Mouse (Mus musculus) heart, embryonic 11.5 days (tissue): ENCODE measurements at regions not wholly inside any gene's neighbourhood (a gene's known extent, or its start where the extent isn't known, plus 50 kb on each side); places are given as distances from the start of the nearest gene placed in this dataset.

Experiments
- ATAC-seq: fragments of 200-750 bp; cut with Nextera tagmentation; replicated peaks from 2 replicates; pipeline ENCODE4 v1.8.0; 2017; ENCODE audit warnings: moderate library complexity; ENCODE audit not compliant: insufficient number of reproducible peaks, low FRiP score, low TSS enrichment
- H3K27ac ChIP-seq: fragments of 300-500 bp; sonication (generic); 2 replicates; pipeline ENCODE4 v1.5.1; 2014; ENCODE audit warnings: mild to moderate bottlenecking, low read depth, low read length
- H3K27me3 ChIP-seq: fragments of 300-500 bp; sonication (generic); 2 replicates; pipeline ENCODE4 v1.6.1; 2014; ENCODE audit warnings: mild to moderate bottlenecking, low read length, mixed read lengths; ENCODE audit not compliant: control insufficient read depth, insufficient read depth
- H3K36me3 ChIP-seq: fragments of 300-500 bp; sonication (generic); 2 replicates; pipeline ENCODE4 v1.6.1; 2014; ENCODE audit warnings: mild to moderate bottlenecking, low read length, moderate library complexity, mixed read lengths; ENCODE audit not compliant: control insufficient read depth, insufficient read depth
- H3K4me1 ChIP-seq: fragments of 300-500 bp; sonication (generic); 2 replicates; pipeline ENCODE4 v1.6.1; 2014; ENCODE audit warnings: low read length; ENCODE audit not compliant: control insufficient read depth, insufficient read depth
- H3K4me2 ChIP-seq: fragments of 300-500 bp; sonication (generic); 2 replicates; pipeline ENCODE4 v1.6.1; 2014; ENCODE audit warnings: mild to moderate bottlenecking, moderate library complexity
- H3K4me3 ChIP-seq: fragments of 300-500 bp; sonication (generic); 2 replicates; pipeline ENCODE4 v1.5.1; 2014; ENCODE audit warnings: low read depth, low read length
- H3K9ac ChIP-seq: fragments of 300-500 bp; sonication (generic); 2 replicates; pipeline ENCODE4 v1.6.1; 2014; ENCODE audit warnings: mild to moderate bottlenecking, low read depth, low read length, moderate library complexity
- H3K9me3 ChIP-seq: fragments of 300-500 bp; sonication (generic); replicated peaks from 2 replicates; pipeline ENCODE4 v1.6.1; 2016; ENCODE audit warnings: low read length; ENCODE audit not compliant: control insufficient read depth
- WGBS: fragments of 180-500 bp; shearing (Covaris S2); extraction: QIAGEN DNeasy Blood & Tissue Kit; methylation state at CpG from one replicate; pipeline ENCODE4 v1.1.7; 2014; ENCODE audit not compliant: insufficient replicate concordance; 5-methylcytosine and 5-hydroxymethylcytosine counted together

- no peaks in the 10 kb centered on the region for H3K27me3 ChIP-seq
- 61% methylated on average over 6 of the region's 6 CpGs for WGBS
These were observed 644.2 kb upstream of the Cdh5 start for GRCm38 (mm10) chr8:103457176-103457575.

GRCm38 (mm10) chr8:103463557-103463956, 637.9 kb upstream of the Cdh5 start:
- Histone ChIP-seq H3K4me2 (no peak overlapping the region), H3K27me3 (no peaks in the 10 kb centered on the region), H3K4me1 (no peaks in the 10 kb centered on the region), H3K36me3 (no peaks in the 10 kb centered on the region), H3K4me3 (no peak overlapping the region), H3K9ac (no peak overlapping the region), H3K27ac (no peak overlapping the region), H3K9me3 (no peaks in the 10 kb centered on the region)
- no peak for ATAC-seq
- 32% methylated on average over 4 of the region's 4 CpGs for WGBS

More at GRCm38 (mm10) chr8:103457176-103457575, 644.2 kb upstream of the Cdh5 start:
- Histone ChIP-seq H3K9me3 (no peaks in the 10 kb centered on the region), H3K27ac (no peak overlapping the region), H3K9ac (no peak overlapping the region), H3K36me3 (no peaks in the 10 kb centered on the region), H3K4me2 (no peak overlapping the region), H3K4me3 (no peak overlapping the region), H3K4me1 (no peaks in the 10 kb centered on the region)
- ATAC-seq, result no peak

- H3K9me3 ChIP-seq, result no peaks in the 10 kb centered on the region
- H3K4me2 ChIP-seq, result no peak overlapping the region
- H3K27ac ChIP-seq, result no peak overlapping the region
- no peak overlapping the region for H3K9ac ChIP-seq
- H3K36me3 ChIP-seq, result no peaks in the 10 kb centered on the region
- no peak for ATAC-seq
- 90% methylated on average over 2 of the region's 2 CpGs for WGBS
- no peak overlapping the region for H3K4me3 ChIP-seq
- H3K4me1 ChIP-seq, result no peaks in the 10 kb centered on the region
- no peaks in the 10 kb centered on the region for H3K27me3 ChIP-seq
These were observed 636.6 kb upstream of the Cdh5 start for GRCm38 (mm10) chr8:103464777-103465353.

GRCm38 (mm10) chr8:103467536-103468160, 633.8 kb upstream of the Cdh5 start:
- no peak overlapping the region for H3K4me2 ChIP-seq
- no peaks in the 10 kb centered on the region for H3K27me3 ChIP-seq
- H3K36me3 ChIP-seq, result no peaks in the 10 kb centered on the region
- H3K9ac ChIP-seq, result no peak overlapping the region
- H3K27ac ChIP-seq, result no peak overlapping the region
- no peak overlapping the region for H3K4me3 ChIP-seq
- no peaks in the 10 kb centered on the region for H3K4me1 ChIP-seq
- ATAC-seq, result no peak
- no peaks in the 10 kb centered on the region for H3K9me3 ChIP-seq
- 76% methylated on average over 6 of the region's 6 CpGs for WGBS

GRCm38 (mm10) chr8:103469049-103469448, 632.4 kb upstream of the Cdh5 start:
- no peak overlapping the region for H3K4me3 ChIP-seq
- no peaks in the 10 kb centered on the region for H3K9me3 ChIP-seq
- no peaks in the 10 kb centered on the region for H3K4me1 ChIP-seq
- H3K27me3 ChIP-seq, result no peaks in the 10 kb centered on the region
- H3K27ac ChIP-seq, result no peak overlapping the region
- H3K36me3 ChIP-seq, result no peaks in the 10 kb centered on the region
- no peak overlapping the region for H3K4me2 ChIP-seq
- no peak overlapping the region for H3K9ac ChIP-seq
- ATAC-seq, result no peak
- WGBS, result 59% methylated on average over 1 of the region's 1 CpGs

GRCm38 (mm10) chr8:103470316-103470715, 631.1 kb upstream of the Cdh5 start:
- no peaks in the 10 kb centered on the region for H3K4me1 ChIP-seq
- WGBS, result 63% methylated on average over 4 of the region's 4 CpGs
- no peaks in the 10 kb centered on the region for H3K36me3 ChIP-seq
- no peak overlapping the region for H3K4me2 ChIP-seq
- ATAC-seq, result no peak
- H3K9me3 ChIP-seq, result no peaks in the 10 kb centered on the region
- H3K27me3 ChIP-seq, result no peaks in the 10 kb centered on the region
- H3K9ac ChIP-seq, result no peak overlapping the region
- H3K27ac ChIP-seq, result no peak overlapping the region
- H3K4me3 ChIP-seq, result no peak overlapping the region

- no peak for ATAC-seq
- Histone ChIP-seq H3K27ac (no peak overlapping the region), H3K4me2 (no peak overlapping the region), H3K9me3 (no peaks in the 10 kb centered on the region), H3K9ac (no peak overlapping the region), H3K27me3 (no peaks in the 10 kb centered on the region), H3K4me3 (no peak overlapping the region), H3K36me3 (no peaks in the 10 kb centered on the region), H3K4me1 (no peaks in the 10 kb centered on the region)
- WGBS, result 78% methylated on average over 12 of the region's 12 CpGs
These were observed 625.3 kb upstream of the Cdh5 start for GRCm38 (mm10) chr8:103475816-103476797.

GRCm38 (mm10) chr8:103482033-103482720, 619.2 kb upstream of the Cdh5 start:
- ATAC-seq, result peak; percentile 10; the same call in 1 of the 2 replicates
- Histone ChIP-seq H3K4me2 (no peak overlapping the region), H3K9me3 (no peaks in the 10 kb centered on the region), H3K36me3 (no peaks in the 10 kb centered on the region), H3K4me3 (no peak overlapping the region), H3K4me1 (peaks cover 6% of the 10 kb centered on the region), H3K27me3 (no peaks in the 10 kb centered on the region), H3K9ac (no peak overlapping the region), H3K27ac (0 out of 2 replicates have a peak overlapping the region, but pooled peaks have one; percentile 10)
- WGBS, result 43% methylated on average over 6 of the region's 6 CpGs
